Comparison of ENCODE assay signal across 14 mouse cellular contexts in the genomic region with DNA sequence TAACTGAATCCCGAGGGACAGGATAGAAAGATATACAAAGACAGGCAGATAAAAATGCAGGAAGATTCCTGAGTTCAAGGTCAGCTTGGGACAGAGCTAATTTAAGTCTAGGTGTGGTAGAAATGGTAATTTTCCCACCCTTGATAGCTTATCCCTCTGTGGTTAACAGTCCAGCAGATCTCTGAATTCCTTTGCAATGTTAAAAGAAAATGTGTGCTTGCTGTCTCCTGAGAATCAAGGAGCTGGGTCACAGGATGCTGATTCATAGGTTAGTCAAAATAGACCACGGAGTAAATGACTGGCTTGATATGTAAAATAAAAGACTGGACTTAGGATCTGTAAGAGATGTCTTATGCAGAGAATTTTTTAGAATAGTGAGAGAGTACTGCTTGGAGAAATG.
"Had no signal": no experiment of that assay in that cellular context is flagged by ENCODE, and none has a peak within 500 bp of the region (broad histone marks: within the 10 kb centered on the region; RNA-seq: fewer than 3 reads in every experiment).

No protein-coding gene starts in this region.

- H3K27ac ChIP-seq: layer of hippocampus, adult 2 months; limb, embryonic 10.5 days; limb, embryonic 13.5 days; liver, embryonic 13.5 days; neural tube, embryonic 12.5 days; neural tube, embryonic 15.5 days had no signal

- H3K36me3 ChIP-seq: limb, embryonic 10.5 days; limb, embryonic 13.5 days; liver, embryonic 13.5 days; neural tube, embryonic 12.5 days; neural tube, embryonic 15.5 days had no signal

- DNase-seq: kidney, postnatal 14 days; layer of hippocampus, adult 9-11 months; liver, embryonic 13.5 days; lung, adult 2 months; lung, postnatal 14 days; lung, postnatal 4 days; midbrain, embryonic 14.5 days; thymus, adult 18-20 months; thymus, postnatal 36 days had no signal

- H3K4me1 ChIP-seq: limb, embryonic 10.5 days; limb, embryonic 13.5 days; liver, embryonic 13.5 days; neural tube, embryonic 12.5 days; neural tube, embryonic 15.5 days had no signal

- H3K27me3 ChIP-seq: limb, embryonic 13.5 days; liver, embryonic 13.5 days; neural tube, embryonic 12.5 days; neural tube, embryonic 15.5 days had no signal

- H3K4me3 ChIP-seq: layer of hippocampus, adult 2 months; limb, embryonic 10.5 days; limb, embryonic 13.5 days; liver, embryonic 13.5 days; neural tube, embryonic 12.5 days; neural tube, embryonic 15.5 days had no signal
